Mouse (Mus musculus) stomach, embryonic 16.5 days (tissue): ENCODE data around the gene Apip. TPM values are rescaled to one million over a fixed set of nuclear protein-coding genes. Genes with fewer than 3 reads are reported as not detected.

ENCODE experiments used
- ATAC-seq: fragments of 200-750 bp; cut with Nextera tagmentation; 2 replicates; pipeline ENCODE4 v1.8.0; 2017; ENCODE audit warnings: moderate number of reproducible peaks, moderate TSS enrichment; ENCODE audit not compliant: insufficient read depth, low FRiP score
- H3K27ac ChIP-seq: fragments of 300-500 bp; sonication (generic); 2 replicates; pipeline ENCODE4 v1.5.1; 2014; ENCODE audit warnings: low read length
- H3K27me3 ChIP-seq: fragments of 300-500 bp; sonication (generic); 2 replicates; pipeline ENCODE4 v1.6.1; 2014; ENCODE audit warnings: low read length, control low read depth, mixed read lengths; ENCODE audit not compliant: control insufficient read depth, insufficient read depth
- H3K36me3 ChIP-seq: fragments of 300-500 bp; sonication (generic); 2 replicates; pipeline ENCODE4 v1.6.1; 2014; ENCODE audit warnings: low read length; ENCODE audit not compliant: control insufficient read depth, insufficient read depth
- H3K4me1 ChIP-seq: fragments of 300-500 bp; sonication (generic); 2 replicates; pipeline ENCODE4 v1.6.1; 2014; ENCODE audit warnings: low read length, control low read depth, mixed read lengths; ENCODE audit not compliant: control insufficient read depth, insufficient read depth
- H3K4me2 ChIP-seq: fragments of 300-500 bp; sonication (generic); 2 replicates; pipeline ENCODE4 v1.6.1; 2014; ENCODE audit warnings: low read depth, low read length, mixed read lengths
- H3K4me3 ChIP-seq: fragments of 300-500 bp; sonication (generic); replicated peaks from 2 replicates; pipeline ENCODE4 v1.5.1; 2014; ENCODE audit warnings: mild to moderate bottlenecking, low read length
- H3K9ac ChIP-seq: fragments of 300-500 bp; sonication (generic); 2 replicates; pipeline ENCODE4 v1.6.1; 2014; ENCODE audit warnings: low read length
- H3K9me3 ChIP-seq: fragments of 300-500 bp; sonication (generic); replicated peaks from 2 replicates; pipeline ENCODE4 v1.6.1; 2016; ENCODE audit warnings: low read length, control low read depth; ENCODE audit not compliant: control insufficient read depth
- WGBS: fragments of 180-500 bp; shearing (Covaris S2); extraction: QIAGEN DNeasy Blood & Tissue Kit; methylation state at CpG from one replicate; pipeline ENCODE4 v1.1.7; 2014; 5-methylcytosine and 5-hydroxymethylcytosine counted together
- polyA plus RNA-seq: library from polyadenylated mRNA; unstranded; fragments of >200 nt; fragmentation: Nextera tagmentation; extraction: Ambion mirVana; gene quantifications from 2 replicates; pipeline ENCODE4 v1.2.1, GENCODE M21; 2015

Apip gene
- polyA plus RNA-seq, 1 experiment from 2014 or later = 63.0 TPM

DNA sequence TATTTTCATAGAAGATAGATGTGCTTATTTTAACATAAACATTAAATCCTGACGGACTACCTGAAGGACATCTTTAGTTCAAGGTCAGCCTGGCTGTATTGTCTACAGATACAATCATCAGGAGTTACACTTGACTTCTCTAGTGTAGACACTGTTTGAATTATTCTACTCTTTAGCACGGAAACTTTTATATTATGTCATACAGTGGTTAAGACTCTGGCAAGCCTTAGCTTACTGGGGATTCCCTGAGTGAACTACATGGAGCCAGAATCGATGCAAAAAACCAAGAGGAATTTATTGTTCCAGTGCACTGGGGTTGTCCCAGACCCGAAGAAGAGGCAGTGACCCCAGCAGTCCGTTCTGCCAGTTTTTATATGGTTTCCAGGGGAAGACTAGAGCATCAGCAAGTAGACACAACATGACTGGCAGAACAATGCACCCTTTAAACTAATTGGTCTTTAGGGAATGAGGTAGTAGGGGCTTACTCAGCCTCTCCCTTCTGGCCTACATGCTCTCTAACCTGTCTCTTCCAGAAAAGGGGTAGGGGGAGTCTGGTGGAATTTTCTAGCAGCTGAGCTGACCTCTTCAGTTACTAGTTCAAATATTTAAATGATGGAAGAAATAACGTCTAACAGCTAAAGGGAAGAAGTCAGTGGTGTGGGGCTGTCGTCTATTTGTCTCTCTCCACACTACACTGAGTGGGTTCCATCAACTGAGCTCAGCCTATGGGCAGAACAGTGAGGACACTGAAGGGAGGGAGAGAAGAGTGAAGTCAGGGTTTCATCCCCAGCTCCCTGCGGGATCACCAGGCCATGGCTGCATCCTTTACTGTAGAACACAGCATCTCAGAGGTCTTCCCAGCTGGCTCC lies 6.6 kb upstream of the Apip start:
- Histone ChIP-seq H3K4me2 (no peak overlapping the region), H3K4me1 (peaks cover 11% of the 10 kb centered on the region), H3K27me3 (no peaks in the 10 kb centered on the region), H3K9ac (no peak overlapping the region), H3K36me3 (no peaks in the 10 kb centered on the region), H3K4me3 (no peak overlapping the region), H3K9me3 (no peaks in the 10 kb centered on the region), H3K27ac (no peak overlapping the region)
- ATAC-seq = no peak
- WGBS = 66% methylated on average over 8 of the region's 8 CpGs

DNA sequence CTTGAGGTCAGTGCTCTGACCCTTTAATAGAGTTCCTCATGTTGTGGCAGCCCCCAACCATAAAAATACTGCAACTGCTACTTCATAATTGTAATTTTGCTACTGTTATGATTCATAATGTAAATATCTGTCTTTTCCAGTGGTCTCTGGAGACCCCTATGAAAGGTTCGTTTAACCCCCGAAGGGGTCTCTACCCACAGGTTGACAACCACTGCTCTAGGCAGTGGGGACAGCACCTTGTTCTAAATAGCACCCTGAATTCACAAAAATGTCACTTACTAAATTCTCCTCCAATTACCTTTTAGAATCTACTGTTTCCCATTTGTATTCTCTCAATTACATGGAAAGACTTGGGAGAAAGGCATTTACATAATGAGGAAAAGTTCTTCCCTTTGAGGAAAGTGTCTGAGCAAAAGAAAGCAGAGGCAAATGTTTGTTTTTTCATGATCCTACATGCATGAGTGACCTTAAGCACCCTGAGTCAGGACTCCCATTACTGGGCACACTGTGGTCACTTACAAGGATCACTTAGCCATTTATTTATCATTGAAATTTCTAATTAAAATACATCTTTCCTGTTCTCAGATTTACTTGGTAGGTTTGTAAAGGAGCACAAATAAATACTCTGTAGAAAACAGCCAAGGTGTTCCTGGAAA lies 5.8 kb upstream of the Apip start:
- H3K4me3 ChIP-seq = no peak overlapping the region
- H3K36me3 ChIP-seq = no peaks in the 10 kb centered on the region
- ATAC-seq = no peak
- H3K9ac ChIP-seq = no peak overlapping the region
- no peaks in the 10 kb centered on the region for H3K9me3 ChIP-seq
- H3K27me3 ChIP-seq = no peaks in the 10 kb centered on the region
- H3K27ac ChIP-seq = no peak overlapping the region
- peaks cover 15% of the 10 kb centered on the region for H3K4me1 ChIP-seq
- no peak overlapping the region for H3K4me2 ChIP-seq
- WGBS = 90% methylated on average over 2 of the region's 2 CpGs

DNA sequence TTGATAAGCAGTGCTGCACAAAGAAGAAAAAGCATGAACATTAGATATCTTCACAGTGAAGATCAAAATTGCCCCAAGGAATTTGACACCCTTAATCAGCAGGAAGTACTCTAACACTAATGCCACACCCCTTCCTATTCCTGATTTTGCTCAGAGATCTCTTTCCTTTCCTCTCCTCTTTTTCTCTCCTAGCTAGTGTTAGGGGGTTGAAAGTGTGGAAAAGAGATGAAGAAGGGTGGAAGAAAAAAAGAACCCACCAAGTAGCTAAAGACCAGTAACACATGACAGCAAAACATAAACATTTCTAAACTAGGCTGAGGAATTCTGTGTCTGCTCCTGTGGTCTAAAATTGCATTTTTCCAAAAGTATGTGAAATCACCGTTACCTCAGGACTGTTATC lies 4.9 kb upstream of the Apip start:
- ATAC-seq = no peak
- 53% methylated on average over 1 of the region's 1 CpGs for WGBS
- Histone ChIP-seq H3K9me3 (no peaks in the 10 kb centered on the region), H3K9ac (no peak overlapping the region), H3K36me3 (no peaks in the 10 kb centered on the region), H3K4me1 (peaks cover 15% of the 10 kb centered on the region), H3K27ac (no peak overlapping the region), H3K27me3 (no peaks in the 10 kb centered on the region), H3K4me3 (no peak overlapping the region), H3K4me2 (no peak overlapping the region)

DNA sequence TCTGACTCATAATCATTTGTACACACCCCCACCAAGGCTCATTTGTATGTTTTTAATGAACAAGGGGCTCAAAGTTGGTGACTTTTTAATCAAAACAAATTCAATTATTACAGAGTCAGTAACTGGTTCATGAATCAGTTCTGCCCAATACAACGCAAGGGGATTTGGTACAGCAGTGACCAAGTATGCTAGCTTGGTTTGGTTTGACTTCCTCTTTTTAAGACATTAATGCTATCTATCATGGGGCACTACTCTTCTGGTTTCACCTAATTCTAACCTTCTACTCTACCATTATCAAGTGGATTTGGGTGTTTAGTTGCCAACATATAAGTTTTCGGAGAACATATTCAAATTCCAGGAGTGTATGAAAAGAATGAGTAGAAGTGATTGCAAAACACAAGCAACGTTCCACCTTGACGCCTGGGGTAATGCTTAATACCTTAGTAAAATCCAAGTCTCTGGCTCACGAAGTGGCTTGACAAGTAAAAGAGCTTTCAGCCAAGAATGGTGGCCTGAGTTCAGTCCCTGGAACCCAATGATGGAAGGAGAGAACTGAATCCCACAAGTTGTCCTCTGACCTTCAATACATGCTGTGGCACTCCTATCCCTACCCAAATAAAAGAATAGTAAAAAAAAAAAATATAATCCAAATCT lies 3.6 kb upstream of the Apip start:
- Histone ChIP-seq H3K4me3 (no peak overlapping the region), H3K27ac (no peak overlapping the region), H3K4me2 (no peak overlapping the region), H3K27me3 (no peaks in the 10 kb centered on the region), H3K36me3 (no peaks in the 10 kb centered on the region), H3K9ac (no peak overlapping the region), H3K9me3 (no peaks in the 10 kb centered on the region), H3K4me1 (peaks cover 17% of the 10 kb centered on the region)
- WGBS = 91% methylated on average over 5 of the region's 5 CpGs
- ATAC-seq = no peak

DNA sequence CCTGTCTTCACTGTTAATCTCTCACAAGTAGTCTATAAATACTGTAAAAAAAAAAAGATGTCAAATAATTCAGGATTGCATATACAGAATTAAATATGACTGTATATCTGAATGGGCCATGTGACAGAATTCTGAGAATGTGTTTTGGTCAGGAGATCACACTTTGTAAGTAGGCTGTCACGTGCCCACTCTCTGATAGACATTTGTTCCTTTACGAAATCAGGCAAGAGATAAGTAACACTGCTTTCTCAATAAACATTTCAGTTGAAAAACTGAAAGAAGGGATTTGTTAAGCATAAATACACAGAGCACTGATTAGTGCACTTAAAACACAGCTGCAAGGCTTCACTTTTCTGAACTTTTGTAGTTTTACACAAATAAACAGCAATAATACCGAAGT lies 2.9 kb upstream of the Apip start:
- ATAC-seq = no peak
- WGBS = 37% methylated on average over 3 of the region's 3 CpGs
- no peak overlapping the region for H3K4me3 ChIP-seq

DNA sequence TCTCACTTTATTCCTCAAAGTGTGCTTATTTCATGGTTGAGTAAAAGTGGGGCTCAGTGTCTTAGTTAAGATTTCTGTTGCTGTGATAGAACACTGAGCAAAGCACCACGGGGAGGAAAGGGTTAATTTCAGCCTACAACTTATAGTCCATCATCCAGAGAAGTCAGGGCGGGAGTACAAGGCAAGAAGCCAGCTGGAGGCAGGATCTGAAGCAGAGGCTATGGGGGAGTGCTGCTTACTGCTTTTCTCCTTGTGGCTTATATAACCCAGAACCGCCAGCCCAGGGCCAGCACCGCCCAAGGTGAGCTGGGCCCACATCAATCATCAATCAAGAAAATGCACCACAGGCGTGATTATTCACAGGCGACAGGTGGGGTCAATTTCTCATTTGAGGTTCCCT lies 7.6 kb downstream of the Apip start:
- WGBS = 47% methylated on average over 6 of the region's 6 CpGs
- no peak overlapping the region for H3K4me3 ChIP-seq
- no peaks in the 10 kb centered on the region for H3K9me3 ChIP-seq
- H3K27me3 ChIP-seq = no peaks in the 10 kb centered on the region
- H3K36me3 ChIP-seq = no peaks in the 10 kb centered on the region
- H3K9ac ChIP-seq = no peak overlapping the region
- H3K4me2 ChIP-seq = no peak overlapping the region
- ATAC-seq = no peak
- H3K27ac ChIP-seq = no peak overlapping the region
- H3K4me1 ChIP-seq = no peaks in the 10 kb centered on the region

More for the DNA sequence above, 2.9 kb upstream of the Apip start:
- H3K9me3 ChIP-seq = no peaks in the 10 kb centered on the region
- H3K27me3 ChIP-seq = no peaks in the 10 kb centered on the region
- H3K36me3 ChIP-seq = no peaks in the 10 kb centered on the region
- H3K27ac ChIP-seq = no peak overlapping the region
- H3K4me1 ChIP-seq = peaks cover 17% of the 10 kb centered on the region
- no peak overlapping the region for H3K9ac ChIP-seq
- no peak overlapping the region for H3K4me2 ChIP-seq

DNA sequence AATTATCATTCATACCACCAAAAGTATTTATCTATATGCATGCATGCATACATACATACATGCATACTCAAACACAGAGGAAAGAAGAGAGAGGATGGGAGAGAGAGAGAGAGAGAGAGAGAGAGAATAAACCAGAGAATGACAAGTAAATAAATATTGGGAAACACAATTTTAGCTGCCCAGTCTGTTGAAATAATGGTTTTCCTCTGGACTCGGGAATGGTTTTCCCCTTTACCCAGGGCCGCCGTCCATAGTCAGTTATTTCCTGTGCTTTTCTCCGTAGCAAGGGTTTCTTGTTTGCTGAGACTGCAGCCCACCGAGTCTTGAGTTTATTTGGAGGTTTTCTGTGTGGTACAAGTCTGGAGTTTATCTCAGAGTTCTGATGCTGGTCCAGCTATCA lies 8.2 kb downstream of the Apip start:
- H3K4me3 ChIP-seq = no peak overlapping the region
- no peaks in the 10 kb centered on the region for H3K27me3 ChIP-seq
- WGBS = 63% methylated on average over 5 of the region's 5 CpGs
- no peak for ATAC-seq
- no peaks in the 10 kb centered on the region for H3K36me3 ChIP-seq
- H3K27ac ChIP-seq = no peak overlapping the region
- H3K4me2 ChIP-seq = no peak overlapping the region
- H3K4me1 ChIP-seq = no peaks in the 10 kb centered on the region
- H3K9me3 ChIP-seq = no peaks in the 10 kb centered on the region
- no peak overlapping the region for H3K9ac ChIP-seq

DNA sequence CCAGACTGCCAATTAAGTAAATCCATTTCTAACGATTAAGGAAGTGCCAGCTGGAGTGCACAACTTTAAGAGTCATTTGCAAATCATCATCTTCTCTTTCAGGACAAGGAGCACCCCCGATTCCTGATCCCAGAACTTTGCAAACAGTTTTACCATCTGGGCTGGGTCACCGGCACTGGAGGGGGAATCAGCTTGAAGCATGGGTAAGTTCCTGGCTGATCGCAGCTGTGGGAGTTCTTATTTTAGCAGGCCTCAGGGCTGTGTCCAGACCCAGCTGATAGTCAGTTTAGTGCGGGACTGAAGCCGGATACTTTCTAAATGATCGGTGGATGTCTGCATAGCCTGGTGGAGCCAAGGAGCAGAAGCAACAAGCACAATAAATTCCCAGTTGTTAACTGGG lies 9.4 kb downstream of the Apip start:
- Histone ChIP-seq H3K27me3 (no peaks in the 10 kb centered on the region), H3K4me3 (no peak overlapping the region), H3K4me2 (no peak overlapping the region), H3K4me1 (no peaks in the 10 kb centered on the region), H3K36me3 (0 out of 2 replicates have a peak, but pooled peaks cover 4% of the 10 kb centered on the region), H3K27ac (no peak overlapping the region), H3K9ac (no peak overlapping the region), H3K9me3 (no peaks in the 10 kb centered on the region)
- 65% methylated on average over 7 of the region's 7 CpGs for WGBS
- no peak for ATAC-seq

DNA sequence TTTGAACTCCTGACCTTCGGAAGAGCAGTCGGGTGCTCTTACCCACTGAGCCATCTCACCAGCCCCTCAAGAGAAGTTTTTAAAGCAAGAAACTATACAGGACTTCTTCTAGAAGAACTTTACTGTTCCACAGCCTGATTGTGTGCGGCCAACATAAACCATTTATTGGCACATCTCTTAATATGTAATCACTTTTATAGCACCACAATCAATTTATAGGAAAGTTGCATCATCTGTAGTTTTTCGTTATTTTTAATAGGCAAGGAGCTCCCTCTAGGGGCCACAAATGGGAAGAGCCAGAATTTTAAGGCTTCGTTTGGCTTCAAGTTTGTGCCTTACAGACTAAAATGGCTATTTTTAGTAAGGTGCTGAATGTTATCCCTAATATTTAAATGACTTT lies 11.0 kb downstream of the Apip start:
- ATAC-seq = no peak
- no peaks in the 10 kb centered on the region for H3K9me3 ChIP-seq
- H3K27me3 ChIP-seq = no peaks in the 10 kb centered on the region
- H3K27ac ChIP-seq = no peak overlapping the region
- no peaks in the 10 kb centered on the region for H3K4me1 ChIP-seq
- 56% methylated on average over 5 of the region's 5 CpGs for WGBS
- H3K4me3 ChIP-seq = no peak overlapping the region
- no peak overlapping the region for H3K9ac ChIP-seq
- H3K4me2 ChIP-seq = no peak overlapping the region
- H3K36me3 ChIP-seq = 0 out of 2 replicates have a peak, but pooled peaks cover 9% of the 10 kb centered on the region
